Mouse (Mus musculus) midbrain, embryonic 16.5 days (tissue): ENCODE results near the gene Naxd. TPM values are rescaled to one million over a fixed set of nuclear protein-coding genes. Genes with fewer than 3 reads are reported as not detected.
"Not testable (repeated sequence)": the region's sequence is repeated elsewhere in the genome, so short reads cannot be mapped to it uniquely, and the experiment has no call there.

ENCODE experiments used
- ATAC-seq: fragments of 200-750 bp; cut with Nextera tagmentation; 2 replicates; pipeline ENCODE4 v1.8.0; 2017; ENCODE audit warnings: moderate TSS enrichment
- H3K27ac ChIP-seq: fragments of 300-500 bp; sonication (generic); 2 replicates; pipeline ENCODE4 v1.5.1; 2014; ENCODE audit warnings: mild to moderate bottlenecking, low read length, mixed read lengths
- H3K27me3 ChIP-seq: fragments of 300-500 bp; sonication (generic); 2 replicates; pipeline ENCODE4 v1.6.1; 2014; ENCODE audit warnings: low read depth, low read length, mixed read lengths; ENCODE audit not compliant: control insufficient read depth, insufficient read depth
- H3K36me3 ChIP-seq: fragments of 300-500 bp; sonication (generic); 2 replicates; pipeline ENCODE4 v1.6.1; 2014; ENCODE audit warnings: mild to moderate bottlenecking, low read length, moderate library complexity, mixed read lengths; ENCODE audit not compliant: control insufficient read depth, insufficient read depth
- H3K4me1 ChIP-seq: fragments of 300-500 bp; sonication (generic); 2 replicates; pipeline ENCODE4 v1.6.1; 2014; ENCODE audit warnings: mild to moderate bottlenecking, low read length, mixed read lengths; ENCODE audit not compliant: control insufficient read depth, insufficient read depth
- H3K4me2 ChIP-seq: fragments of 300-500 bp; sonication (generic); 2 replicates; pipeline ENCODE4 v1.6.1; 2014; ENCODE audit warnings: mild to moderate bottlenecking, low read length, mixed read lengths
- H3K4me3 ChIP-seq: fragments of 300-500 bp; sonication (generic); 2 replicates; pipeline ENCODE4 v1.5.1; 2014; ENCODE audit warnings: low read depth, mild to moderate bottlenecking, low read length, moderate library complexity, mixed read lengths
- H3K9ac ChIP-seq: fragments of 300-500 bp; sonication (generic); 2 replicates; pipeline ENCODE4 v1.6.1; 2014; ENCODE audit warnings: low read depth, low read length, mixed read lengths
- H3K9me3 ChIP-seq: fragments of 300-500 bp; sonication (generic); replicated peaks from 2 replicates; pipeline ENCODE4 v1.6.1; 2014; ENCODE audit warnings: mild to moderate bottlenecking, low read length, mixed read lengths; ENCODE audit not compliant: control insufficient read depth, poor library complexity, severe bottlenecking
- WGBS: fragments of 180-500 bp; shearing (Covaris S2); extraction: QIAGEN DNeasy Blood & Tissue Kit; methylation state at CpG from one replicate; pipeline ENCODE4 v1.1.7; 2014; 5-methylcytosine and 5-hydroxymethylcytosine counted together
- polyA plus RNA-seq: library from polyadenylated mRNA; unstranded; fragments of >200 nt; fragmentation: Nextera tagmentation; extraction: Ambion mirVana; gene quantifications from 2 replicates; pipeline ENCODE4 v1.2.1, GENCODE M21; 2015

Gene Naxd
- polyA plus RNA-seq, 1 experiment from 2014 or later, result 129 TPM

DNA sequence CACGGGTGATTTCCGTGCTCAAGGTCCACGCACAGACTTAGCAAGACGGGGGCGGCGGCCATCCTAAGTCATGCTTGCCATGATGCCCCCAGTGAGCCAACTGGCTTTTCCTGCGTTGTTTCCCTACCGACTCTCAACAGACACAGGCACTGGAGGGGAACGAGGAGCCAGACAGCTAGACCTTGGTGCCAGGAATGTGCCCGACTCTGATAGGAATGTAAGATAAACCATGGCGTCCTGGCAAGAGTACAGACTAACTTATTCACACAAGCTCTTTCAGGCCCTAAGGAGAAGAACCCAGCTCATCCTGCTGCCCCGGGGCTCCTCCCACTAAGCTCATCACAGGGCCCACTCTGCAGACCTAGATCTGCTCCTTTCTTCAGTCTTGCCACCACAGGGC is 44.7 kb downstream of the Naxd start:
- no peak overlapping the region for H3K9ac ChIP-seq
- 98% methylated on average over 12 of the region's 12 CpGs for WGBS
- no peak overlapping the region for H3K4me2 ChIP-seq
- no peaks in the 10 kb centered on the region for H3K9me3 ChIP-seq
- no peak for ATAC-seq
- no peak overlapping the region for H3K4me3 ChIP-seq
- H3K27ac ChIP-seq, result no peak overlapping the region
- no peaks in the 10 kb centered on the region for H3K4me1 ChIP-seq
- H3K27me3 ChIP-seq, result no peaks in the 10 kb centered on the region
- H3K36me3 ChIP-seq, result peaks cover 26% of the 10 kb centered on the region

DNA sequence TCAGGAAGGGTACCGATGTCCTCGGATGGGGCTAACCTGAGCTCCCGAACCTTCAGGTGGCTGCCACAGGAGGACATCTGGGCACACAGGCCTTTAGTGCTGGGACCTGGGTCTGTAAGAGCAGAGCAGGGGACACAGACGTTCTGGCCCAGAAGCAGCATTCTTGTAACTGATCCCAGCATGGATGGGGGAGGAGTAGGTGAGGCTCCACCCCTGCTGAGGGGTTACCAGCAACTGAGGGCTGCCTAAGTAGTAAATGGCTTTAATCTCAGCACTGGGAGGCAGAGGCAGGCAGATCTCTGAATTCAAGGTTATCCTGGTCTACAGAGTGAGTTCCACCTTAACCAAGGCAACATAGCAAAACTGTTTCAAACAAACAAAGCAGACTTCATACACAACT is 45.6 kb downstream of the Naxd start:
- H3K36me3 ChIP-seq, result peaks cover 23% of the 10 kb centered on the region
- no peak overlapping the region for H3K9ac ChIP-seq
- H3K27me3 ChIP-seq, result no peaks in the 10 kb centered on the region
- H3K9me3 ChIP-seq, result no peaks in the 10 kb centered on the region
- no peak overlapping the region for H3K4me2 ChIP-seq
- no peaks in the 10 kb centered on the region for H3K4me1 ChIP-seq
- WGBS, result 84% methylated on average over 4 of the region's 4 CpGs
- H3K27ac ChIP-seq, result no peak overlapping the region
- no peak for ATAC-seq
- H3K4me3 ChIP-seq, result no peak overlapping the region

- Histone ChIP-seq H3K9ac (no peak overlapping the region), H3K4me2 (no peak overlapping the region), H3K4me3 (no peak overlapping the region), H3K36me3 (peaks cover 22% of the 10 kb centered on the region), H3K27ac (no peak overlapping the region), H3K9me3 (no peaks in the 10 kb centered on the region), H3K27me3 (no peaks in the 10 kb centered on the region), H3K4me1 (no peaks in the 10 kb centered on the region; the same call in 1 of the 2 replicates)
- WGBS, result 45% methylated on average over 3 of the region's 3 CpGs
- no peak for ATAC-seq
These were observed 47.1 kb downstream of the Naxd start for GRCm38 (mm10) chr8:11544386-11544785.

- H3K27me3 ChIP-seq, result no peaks in the 10 kb centered on the region
- H3K4me1 ChIP-seq, result peaks cover 11% of the 10 kb centered on the region
- no peak overlapping the region for H3K27ac ChIP-seq
- peaks cover 2% of the 10 kb centered on the region; the same call in 1 of the 2 replicates for H3K36me3 ChIP-seq
- ATAC-seq, result no peak
- H3K4me2 ChIP-seq, result no peak overlapping the region
- no peaks in the 10 kb centered on the region for H3K9me3 ChIP-seq
- 65% methylated on average over 6 of the region's 6 CpGs for WGBS
- H3K9ac ChIP-seq, result no peak overlapping the region
- H3K4me3 ChIP-seq, result no peak overlapping the region
These were observed 49.8 kb downstream of the Naxd start for GRCm38 (mm10) chr8:11547063-11547462.

GRCm38 (mm10) chr8:11549706-11550105 is 52.4 kb downstream of the Naxd start:
- Histone ChIP-seq H3K9me3 (no peaks in the 10 kb centered on the region), H3K27me3 (no peaks in the 10 kb centered on the region), H3K4me1 (peaks cover 19% of the 10 kb centered on the region), H3K27ac (no peak overlapping the region), H3K9ac (peak overlapping the region; percentile 87), H3K36me3 (no peaks in the 10 kb centered on the region), H3K4me2 (peak overlapping the region; percentile 66), H3K4me3 (peak overlapping the region; percentile 70)
- WGBS, result 27% methylated on average over 7 of the region's 7 CpGs
- ATAC-seq, result no peak

- WGBS, result under 1% methylated on average over 53 of the region's 53 CpGs
- Histone ChIP-seq H3K9me3 (no peaks in the 10 kb centered on the region), H3K9ac (peak within 1 kb of the TSS; percentile 87), H3K27ac (peak within 1 kb of the TSS; percentile 88), H3K4me2 (peak within 1 kb of the TSS; percentile 66), H3K36me3 (no peaks in the 10 kb centered on the region), H3K4me1 (peaks cover 19% of the 10 kb centered on the region), H3K27me3 (no peaks in the 10 kb centered on the region), H3K4me3 (peak within 1 kb of the TSS; percentile 70)
- ATAC-seq, result peak; percentile 57
These were observed 53.1 kb downstream of the Naxd start, which contains the start of gene Cars2 for GRCm38 (mm10) chr8:11550281-11550948. Gene Cars2, minus strand, starts transcription at chr8:11550783.

DNA sequence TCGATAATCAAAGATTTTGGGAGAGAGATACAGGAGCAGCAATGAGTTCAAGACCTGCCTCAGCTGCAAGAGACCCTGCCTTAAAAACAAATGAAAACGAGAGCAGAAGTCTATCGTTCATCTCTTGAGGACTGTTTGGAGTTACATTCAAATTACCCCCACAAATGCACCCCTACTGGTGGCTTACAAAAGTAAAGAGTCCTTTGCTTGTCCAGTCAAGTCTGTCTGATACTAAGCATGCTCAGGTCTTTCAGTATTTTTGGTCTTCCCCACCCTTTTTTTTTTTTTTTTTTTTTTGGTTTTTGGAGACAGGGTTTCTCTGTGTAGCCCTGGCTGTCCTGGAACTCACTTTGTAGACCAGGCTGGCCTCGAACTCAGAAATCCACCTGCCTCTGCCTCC is 54.2 kb downstream of the Naxd start:
- H3K4me3 ChIP-seq, H3K36me3 ChIP-seq, H3K4me2 ChIP-seq, H3K27ac ChIP-seq, H3K27me3 ChIP-seq, ATAC-seq, H3K9me3 ChIP-seq, H3K9ac ChIP-seq: not testable (repeated sequence)
- H3K4me1 ChIP-seq, result peaks cover 19% of the 10 kb centered on the region
- 81% methylated on average over 3 of the region's 4 CpGs for WGBS

GRCm38 (mm10) chr8:11552390-11552789 is 55.1 kb downstream of the Naxd start:
- no peak for ATAC-seq
- H3K9ac ChIP-seq, result no peak overlapping the region
- no peaks in the 10 kb centered on the region for H3K36me3 ChIP-seq
- H3K27me3 ChIP-seq, result no peaks in the 10 kb centered on the region
- no peaks in the 10 kb centered on the region for H3K9me3 ChIP-seq
- WGBS, result 87% methylated on average over 10 of the region's 10 CpGs
- H3K27ac ChIP-seq, result no peak overlapping the region
- H3K4me2 ChIP-seq, result no peak overlapping the region
- H3K4me3 ChIP-seq, result no peak overlapping the region
- H3K4me1 ChIP-seq, result peaks cover 19% of the 10 kb centered on the region

GRCm38 (mm10) chr8:11554799-11555719 is 57.8 kb downstream of the Naxd start, which contains the start of gene Ing1:
Gene Ing1, plus strand, starts transcription at chr8:11555571.
- WGBS, result under 1% methylated on average over 52 of the region's 52 CpGs

More at GRCm38 (mm10) chr8:11554799-11555719, 57.8 kb downstream of the Naxd start, which contains the start of gene Ing1:
- Histone ChIP-seq H3K9ac (peak within 1 kb of the TSS; percentile 90), H3K27ac (peak within 1 kb of the TSS; percentile 100), H3K4me3 (peak within 1 kb of the TSS; percentile 93), H3K27me3 (no peaks in the 10 kb centered on the region), H3K4me2 (peak within 1 kb of the TSS; percentile 75), H3K4me1 (peaks cover 28% of the 10 kb centered on the region), H3K36me3 (no peaks in the 10 kb centered on the region), H3K9me3 (no peaks in the 10 kb centered on the region)
- peak; percentile 87 for ATAC-seq
